15 mouse cellular contexts compared by ENCODE assay signal in genomic region chr15:101144176-101144575, GRCm38 (mm10). TPM values are rescaled to one million over a fixed set of nuclear protein-coding genes. Genes with fewer than 3 reads are reported as not detected.
DNase-seq lines count a peak whose midpoint lies in the region; ATAC-seq and TF ChIP-seq lines count a peak whose summit lies in the region.
"Had no signal": no experiment of that assay in that cellular context is flagged by ENCODE, and none has a peak within 500 bp of the region (broad histone marks: within the 10 kb centered on the region; RNA-seq: fewer than 3 reads in every experiment).

No protein-coding gene starts in this region.

- peaks cover 33% of the 10 kb centered on the region for H3K4me1 ChIP-seq in kidney, adult 2 months (ENCODE audit: control insufficient read depth, insufficient read depth, low read length)
- H3K4me1 ChIP-seq in kidney, embryonic 14.5 days (ENCODE audit: control insufficient read depth, insufficient read depth, low read length), result peaks cover 43% of the 10 kb centered on the region
- H3K4me1 ChIP-seq in CH12.LX (ENCODE audit: control insufficient read depth in 1 of 2, insufficient read depth in 2 of 2), result peaks cover 34 to 88% of the 10 kb centered on the region in 2 experiments
- peaks cover 23% of the 10 kb centered on the region for H3K4me1 ChIP-seq in embryonic facial prominence, embryonic 11.5 days (ENCODE audit: control insufficient read depth, insufficient read depth, low read length)
- peaks cover 76% of the 10 kb centered on the region for H3K4me1 ChIP-seq in limb, embryonic 15.5 days
- peaks cover 24% of the 10 kb centered on the region; the same call in 1 of the 2 replicates for H3K4me1 ChIP-seq in midbrain, embryonic 14.5 days (ENCODE audit: control insufficient read depth, insufficient read depth, low read length)

- TF ChIP-seq RAD21 in CH12.LX (IDR thresholded peaks at IDR 0.05; ENCODE audit: low read depth, low read length), result no peak

- dilution Hi-C loops in CH12.LX (cut with MboI; ENCODE audit: extremely low pct_ligation_motif_present, extremely low pct_unique_long_range_greater_than_20kb, low sequenced_read_pairs), result no loop called here

- H3K36me3 ChIP-seq in kidney, adult 2 months (ENCODE audit: control insufficient read depth, insufficient read depth, low read length), result no peaks in the 10 kb centered on the region
- 0 out of 2 replicates have a peak, but pooled peaks cover 3% of the 10 kb centered on the region for H3K36me3 ChIP-seq in kidney, embryonic 14.5 days (ENCODE audit: control insufficient read depth, insufficient read depth, low read length)
- H3K36me3 ChIP-seq in CH12.LX (replicated peaks in 1 of 2; ENCODE audit: control insufficient read depth in 1 of 2, insufficient read depth in 1 of 2, low read length in 1 of 2), result peaks cover 0 to 22% of the 10 kb centered on the region in 2 experiments
- H3K36me3 ChIP-seq in embryonic facial prominence, embryonic 11.5 days (replicated peaks; ENCODE audit: control insufficient read depth, insufficient read depth, low read depth, low read length), result no peaks in the 10 kb centered on the region
- no peaks in the 10 kb centered on the region for H3K36me3 ChIP-seq in limb, embryonic 15.5 days
- H3K36me3 ChIP-seq in midbrain, embryonic 14.5 days (ENCODE audit: control insufficient read depth, insufficient read depth, low read length), result no peaks in the 10 kb centered on the region
- H3K36me3 ChIP-seq: neural tube, embryonic 13.5 days had no signal

- no peaks in the 10 kb centered on the region for H3K9me3 ChIP-seq in kidney, embryonic 14.5 days (ENCODE audit: control insufficient read depth, low read length)
- no peaks in the 10 kb centered on the region for H3K9me3 ChIP-seq in CH12.LX (replicated peaks; ENCODE audit: low read length)
- no peaks in the 10 kb centered on the region for H3K9me3 ChIP-seq in embryonic facial prominence, embryonic 11.5 days (replicated peaks; ENCODE audit: control insufficient read depth, low read length)
- H3K9me3 ChIP-seq in limb, embryonic 15.5 days, result no peaks in the 10 kb centered on the region
- no peaks in the 10 kb centered on the region for H3K9me3 ChIP-seq in midbrain, embryonic 14.5 days (ENCODE audit: control insufficient read depth, low read length)
- H3K9me3 ChIP-seq: forebrain, embryonic 13.5 days; neural tube, embryonic 13.5 days had no signal

- no peak for TF ChIP-seq EP300 in CH12.LX (IDR thresholded peaks at IDR 0.05; ENCODE audit: low read length)

- in situ Hi-C loops in CH12.LX (cut with MboI; ENCODE audit: low pct_ligation_motif_present, low pct_unique_long_range_greater_than_20kb, low sequenced_read_pairs), result no loop called here

- WGBS in kidney, adult 2 months, result 68% methylated on average over 5 of the region's 5 CpGs
- WGBS in kidney, embryonic 14.5 days, result 75% methylated on average over 5 of the region's 5 CpGs
- 84% methylated on average over 5 of the region's 5 CpGs for WGBS in embryonic facial prominence, embryonic 11.5 days
- 79% methylated on average over 5 of the region's 5 CpGs for WGBS in limb, embryonic 15.5 days
- WGBS in midbrain, embryonic 14.5 days, result 83% methylated on average over 5 of the region's 5 CpGs

- no peak overlapping the region for H3K4me2 ChIP-seq in kidney, embryonic 14.5 days (replicated peaks; ENCODE audit: low read depth, low read length)
- peak overlapping the region; percentile 42 for H3K4me2 ChIP-seq in CH12.LX (ENCODE audit: insufficient read depth, low read depth, poor library complexity, severe bottlenecking)
- H3K4me2 ChIP-seq in embryonic facial prominence, embryonic 11.5 days (ENCODE audit: low read depth, low read length), result no peak overlapping the region
- H3K4me2 ChIP-seq in limb, embryonic 15.5 days, result no peak overlapping the region
- no peak overlapping the region for H3K4me2 ChIP-seq in midbrain, embryonic 14.5 days (ENCODE audit: low read length)
- H3K4me2 ChIP-seq: forebrain, embryonic 13.5 days; midbrain, embryonic 11.5 days; neural tube, embryonic 13.5 days had no signal

- no peak for TF ChIP-seq POLR2A in kidney, adult 2 months (IDR thresholded peaks at IDR 0.05; ENCODE audit: low read depth, low read length)
- TF ChIP-seq POLR2A in CH12.LX (IDR thresholded peaks at IDR 0.05; ENCODE audit: low read depth, low read length), result no peak

- peak overlapping the region; percentile 95 for H3K27ac ChIP-seq in kidney, adult 2 months (ENCODE audit: insufficient read depth, low read depth, low read length)
- no peak overlapping the region for H3K27ac ChIP-seq in kidney, embryonic 14.5 days (ENCODE audit: low read depth, low read length)
- H3K27ac ChIP-seq in CH12.LX (ENCODE audit: insufficient read depth, low read depth), result no peak overlapping the region
- H3K27ac ChIP-seq in embryonic facial prominence, embryonic 11.5 days (replicated peaks; ENCODE audit: low read depth, low read length), result no peak overlapping the region
- H3K27ac ChIP-seq in limb, embryonic 15.5 days, result 0 out of 2 replicates have a peak overlapping the region, but pooled peaks have one; percentile 54
- H3K27ac ChIP-seq in midbrain, embryonic 14.5 days (replicated peaks; ENCODE audit: low read depth, low read length), result no peak overlapping the region
- H3K27ac ChIP-seq: forebrain, embryonic 13.5 days had no signal

- H3K4me3 ChIP-seq in kidney, adult 2 months (ENCODE audit: insufficient read depth, low read depth, low read length), result no peak overlapping the region
- H3K4me3 ChIP-seq in kidney, embryonic 14.5 days (ENCODE audit: low read length), result no peak overlapping the region
- peak overlapping the region in 2 of 3 experiments; percentile 51 to 56 for H3K4me3 ChIP-seq in CH12.LX (replicated peaks in 1 of 3; ENCODE audit: low read depth in 2 of 3, low read length in 2 of 3, poor library complexity in 1 of 3)
- H3K4me3 ChIP-seq in embryonic facial prominence, embryonic 11.5 days (ENCODE audit: low read depth, low read length), result no peak overlapping the region
- H3K4me3 ChIP-seq in limb, embryonic 15.5 days, result no peak overlapping the region
- H3K4me3 ChIP-seq in midbrain, embryonic 14.5 days (replicated peaks; ENCODE audit: low read depth, low read length), result no peak overlapping the region
- H3K4me3 ChIP-seq: forebrain, embryonic 13.5 days; neural tube, embryonic 13.5 days had no signal

- H3K79me2 ChIP-seq in CH12.LX (replicated peaks; ENCODE audit: control insufficient read depth, extremely low read depth, insufficient read depth, poor library complexity, severe bottlenecking), result no peaks in the 10 kb centered on the region

- H3K27me3 ChIP-seq in kidney, adult 2 months (replicated peaks; ENCODE audit: control insufficient read depth, insufficient read depth, low read length), result no peaks in the 10 kb centered on the region
- H3K27me3 ChIP-seq in kidney, embryonic 14.5 days (ENCODE audit: control insufficient read depth, insufficient read depth, low read length), result no peaks in the 10 kb centered on the region
- no peaks in the 10 kb centered on the region for H3K27me3 ChIP-seq in CH12.LX (replicated peaks)
- no peaks in the 10 kb centered on the region for H3K27me3 ChIP-seq in embryonic facial prominence, embryonic 11.5 days (ENCODE audit: control insufficient read depth, insufficient read depth, low read length)
- H3K27me3 ChIP-seq in limb, embryonic 15.5 days, result no peaks in the 10 kb centered on the region
- no peaks in the 10 kb centered on the region for H3K27me3 ChIP-seq in midbrain, embryonic 14.5 days (ENCODE audit: control insufficient read depth, insufficient read depth, low read length)
- H3K27me3 ChIP-seq: neural tube, embryonic 13.5 days had no signal

- no peak overlapping the region for H3K9ac ChIP-seq in kidney, embryonic 14.5 days (ENCODE audit: low read depth, low read length)
- peak overlapping the region; percentile 51; the same call in 1 of the 2 replicates for H3K9ac ChIP-seq in CH12.LX (ENCODE audit: insufficient read depth, low read depth)
- H3K9ac ChIP-seq in embryonic facial prominence, embryonic 11.5 days (replicated peaks; ENCODE audit: low read length), result 0 out of 2 replicates have a peak overlapping the region, but pooled peaks have one; percentile 6
- no peak overlapping the region for H3K9ac ChIP-seq in limb, embryonic 15.5 days
- H3K9ac ChIP-seq in midbrain, embryonic 14.5 days (replicated peaks; ENCODE audit: low read length), result no peak overlapping the region

- DNase-seq in kidney, adult 2 months, result peak; percentile 49
- no peak for DNase-seq in CH12.LX (ENCODE audit: extremely low read depth)
- DNase-seq in embryonic facial prominence, embryonic 11.5 days (ENCODE audit: low spot score), result no peak
- DNase-seq in midbrain, embryonic 14.5 days, result no peak
- DNase-seq: cerebellum, postnatal 36 days had no signal

- ATAC-seq in kidney, embryonic 14.5 days (ENCODE audit: low FRiP score, low TSS enrichment), result no peak
- no peak for ATAC-seq in embryonic facial prominence, embryonic 11.5 days (replicated peaks; ENCODE audit: insufficient number of reproducible peaks, low FRiP score, low TSS enrichment, low read depth)
- no peak for ATAC-seq in limb, embryonic 15.5 days (ENCODE audit: insufficient number of reproducible peaks, low FRiP score, low TSS enrichment, low read depth)
- no peak for ATAC-seq in midbrain, embryonic 14.5 days (ENCODE audit: low FRiP score, low TSS enrichment)
- no peak for ATAC-seq in erythroblast, adult 5-6 weeks (replicated peaks; ENCODE audit: low FRiP score, poor library complexity, severe bottlenecking)
- no peak for ATAC-seq in erythroid progenitor cell, adult 5-6 weeks (replicated peaks; ENCODE audit: low FRiP score, poor library complexity, severe bottlenecking)
- ATAC-seq: forebrain, embryonic 13.5 days had no signal

- TF ChIP-seq CTCF in kidney, adult 2 months (conservative IDR thresholded peaks at IDR 0.05; ENCODE audit: insufficient read depth, insufficient read length, low read depth, low read length), result no peak
- no peak for TF ChIP-seq CTCF in CH12.LX (conservative IDR thresholded peaks at IDR 0.05 in 1 of 2, IDR thresholded peaks at IDR 0.05 in 1 of 2; ENCODE audit: low read depth in 2 of 2, low read length in 2 of 2)

RNA-seq across cellular contexts. Expression of gene Acvrl1, which starts 15.9 kb away (rescaled TPM):
- polyA plus RNA-seq in kidney, adult 2 months (2012; rRNA removed), result 33.4 and 34.1 TPM in 2 replicates
- polyA plus RNA-seq in kidney, embryonic 14.5 days (2014; fragmentation: Nextera tagmentation; extraction: Ambion mirVana), result 6.3 and 8.8 TPM in 2 replicates
- total RNA-seq in CH12.LX (2012; rRNA removed), result 2.8 and 5.2 TPM in 2 replicates
- 4.0 and 6.3 TPM in 2 replicates for total RNA-seq in CH12.LX (2014; rRNA removed)
- polyA plus RNA-seq in CH12.LX (2012; ENCODE audit: insufficient read length, low read depth), result 9.5 and 10.3 TPM in 2 replicates
- 3.8 and 4.6 TPM in 2 replicates for polyA plus RNA-seq in embryonic facial prominence, embryonic 11.5 days (2014; fragmentation: Nextera tagmentation; extraction: Ambion mirVana)
- 16.3 and 17.7 TPM in 2 replicates for polyA plus RNA-seq in limb, embryonic 15.5 days (2015; fragmentation: Nextera tagmentation; extraction: Ambion mirVana)
- polyA plus RNA-seq in midbrain, embryonic 14.5 days (2014; fragmentation: Nextera tagmentation; extraction: Ambion mirVana), result 3.3 and 4.4 TPM in 2 replicates
- 2.3 and 9.4 TPM in 2 replicates for total RNA-seq in erythroblast, adult 5-6 weeks (2015; ENCODE audit: low replicate concordance)
- 2.3 and 3.8 TPM in 2 replicates for total RNA-seq in erythroblast, adult 5-6 weeks (2017; ENCODE audit: low replicate concordance)
- 1.1 and 23.1 TPM in 2 replicates for total RNA-seq in erythroid progenitor cell, adult 5-6 weeks (2015; ENCODE audit: low replicate concordance)
- total RNA-seq in erythroid progenitor cell, adult 5-6 weeks (2017; ENCODE audit: low replicate concordance), result 0.08 and 1.3 TPM in 2 replicates

RNA-seq across cellular contexts. Expression of gene Ankrd33, which starts 28.6 kb away (rescaled TPM):
- polyA plus RNA-seq in kidney, adult 2 months (2012; rRNA removed), result not detected in 2 replicates
- polyA plus RNA-seq in kidney, embryonic 14.5 days (2014; fragmentation: Nextera tagmentation; extraction: Ambion mirVana), result not detected in 2 replicates
- total RNA-seq in CH12.LX (2012; rRNA removed) (not detected in 2 replicates), CH12.LX (2014; rRNA removed) (not detected in 2 replicates)
- not detected in 2 replicates for polyA plus RNA-seq in CH12.LX (2012; ENCODE audit: insufficient read length, low read depth)
- polyA plus RNA-seq in embryonic facial prominence, embryonic 11.5 days (2014; fragmentation: Nextera tagmentation; extraction: Ambion mirVana), result not detected in 2 replicates
- polyA plus RNA-seq in limb, embryonic 15.5 days (2015; fragmentation: Nextera tagmentation; extraction: Ambion mirVana), result not detected in 2 replicates
- not detected in 2 replicates for polyA plus RNA-seq in midbrain, embryonic 14.5 days (2014; fragmentation: Nextera tagmentation; extraction: Ambion mirVana)
- total RNA-seq in erythroblast, adult 5-6 weeks (2015; ENCODE audit: low replicate concordance), result not detected in 2 replicates
- total RNA-seq in erythroblast, adult 5-6 weeks (2017; ENCODE audit: low replicate concordance), result not detected in 2 replicates
- not detected in 2 replicates for total RNA-seq in erythroid progenitor cell, adult 5-6 weeks (2015; ENCODE audit: low replicate concordance)
- total RNA-seq in erythroid progenitor cell, adult 5-6 weeks (2017; ENCODE audit: low replicate concordance), result not detected in 2 replicates
- total RNA-seq: left cerebral cortex, adult 18-20 months had no signal
- polyA plus RNA-seq: brain, embryonic 14.5 days; forebrain, embryonic 13.5 days; gonadal fat pad, adult 2 months; midbrain, embryonic 11.5 days; neural tube, embryonic 13.5 days had no signal

RNA-seq across cellular contexts. Expression of gene Acvr1b, which starts 29.7 kb away (rescaled TPM):
- 37.0 and 37.2 TPM in 2 replicates for polyA plus RNA-seq in kidney, adult 2 months (2012; rRNA removed)
- 6.0 and 7.2 TPM in 2 replicates for polyA plus RNA-seq in kidney, embryonic 14.5 days (2014; fragmentation: Nextera tagmentation; extraction: Ambion mirVana)
- total RNA-seq in CH12.LX (2012; rRNA removed), result 3.3 and 4.8 TPM in 2 replicates
- 2.6 and 2.9 TPM in 2 replicates for total RNA-seq in CH12.LX (2014; rRNA removed)
- polyA plus RNA-seq in CH12.LX (2012; ENCODE audit: insufficient read length, low read depth), result 2.7 TPM in 2 replicates
- 10.5 and 11.4 TPM in 2 replicates for polyA plus RNA-seq in embryonic facial prominence, embryonic 11.5 days (2014; fragmentation: Nextera tagmentation; extraction: Ambion mirVana)
- 8.4 and 10.9 TPM in 2 replicates for polyA plus RNA-seq in limb, embryonic 15.5 days (2015; fragmentation: Nextera tagmentation; extraction: Ambion mirVana)
- polyA plus RNA-seq in midbrain, embryonic 14.5 days (2014; fragmentation: Nextera tagmentation; extraction: Ambion mirVana), result 30.4 and 39.0 TPM in 2 replicates
- total RNA-seq in erythroblast, adult 5-6 weeks (2015; ENCODE audit: low replicate concordance), result 0.38 and 0.84 TPM in 2 replicates
- total RNA-seq in erythroblast, adult 5-6 weeks (2017; ENCODE audit: low replicate concordance), result 2.6 and 2.9 TPM in 2 replicates
- total RNA-seq in erythroid progenitor cell, adult 5-6 weeks (2015; ENCODE audit: low replicate concordance), result 0.84 and 1.8 TPM in 2 replicates
- 1.2 and 1.4 TPM in 2 replicates for total RNA-seq in erythroid progenitor cell, adult 5-6 weeks (2017; ENCODE audit: low replicate concordance)

Comparison
In these comparisons a context has a peak if more than half of its experiments do, and no peak if none do; other contexts are left out.
1. H3K27ac ChIP-seq: peak in kidney, adult 2 months (single experiment) and limb, embryonic 15.5 days (single experiment); none in kidney, embryonic 14.5 days (single experiment), CH12.LX (single experiment), embryonic facial prominence, embryonic 11.5 days (single experiment) and midbrain, embryonic 14.5 days (single experiment).
2. H3K4me3 ChIP-seq: peak in CH12.LX (2 of 3); none in kidney, adult 2 months (single experiment), kidney, embryonic 14.5 days (single experiment), embryonic facial prominence, embryonic 11.5 days (single experiment), limb, embryonic 15.5 days (single experiment) and midbrain, embryonic 14.5 days (single experiment).
3. H3K9ac ChIP-seq: peak in CH12.LX (single experiment) and embryonic facial prominence, embryonic 11.5 days (single experiment); none in kidney, embryonic 14.5 days (single experiment), limb, embryonic 15.5 days (single experiment) and midbrain, embryonic 14.5 days (single experiment).